Mouse (Mus musculus) urinary bladder, postnatal 4 days (tissue): ENCODE data around the gene Lingo2.

Experiments
- DNase-seq, 2 experiments: peaks; one replicate each; pipeline ENCODE4 v3.0.0; 2021 to 2022; ENCODE audit warnings: low spot score in 2 of 2

The Lingo2 gene

DNA sequence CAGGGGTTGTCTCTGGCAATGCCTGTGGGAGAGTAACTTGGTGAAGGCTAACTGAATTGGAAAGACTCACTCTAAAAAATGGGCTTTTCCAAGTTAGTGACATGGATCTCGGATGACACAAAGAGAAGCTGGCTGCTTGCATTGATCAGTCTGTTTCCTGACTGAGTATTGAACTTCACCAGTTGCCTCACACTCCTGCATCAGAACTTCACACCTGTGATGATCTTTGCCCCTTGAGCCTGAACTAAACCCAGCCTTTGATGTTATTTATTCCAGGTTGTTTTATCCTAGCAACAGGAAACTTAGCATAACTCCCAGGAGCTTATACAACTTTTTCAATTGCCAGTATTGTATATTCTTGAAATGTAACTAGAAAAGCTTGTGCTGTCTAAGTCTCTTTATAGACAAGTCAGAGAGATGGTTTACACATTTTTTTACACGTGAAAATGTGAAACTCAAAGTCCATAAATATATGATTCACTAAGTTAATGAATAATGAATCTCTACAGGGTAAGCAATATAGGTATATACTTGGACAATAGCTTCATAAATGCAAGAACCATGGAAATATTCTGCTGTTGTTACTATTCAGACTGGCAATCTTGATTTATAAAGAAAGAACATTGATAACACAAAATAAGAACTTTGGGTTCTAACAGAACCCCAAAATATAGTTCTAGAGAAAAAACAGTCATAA, 410.7 kb downstream of the Lingo2 start:
- no peak for DNase-seq

DNA sequence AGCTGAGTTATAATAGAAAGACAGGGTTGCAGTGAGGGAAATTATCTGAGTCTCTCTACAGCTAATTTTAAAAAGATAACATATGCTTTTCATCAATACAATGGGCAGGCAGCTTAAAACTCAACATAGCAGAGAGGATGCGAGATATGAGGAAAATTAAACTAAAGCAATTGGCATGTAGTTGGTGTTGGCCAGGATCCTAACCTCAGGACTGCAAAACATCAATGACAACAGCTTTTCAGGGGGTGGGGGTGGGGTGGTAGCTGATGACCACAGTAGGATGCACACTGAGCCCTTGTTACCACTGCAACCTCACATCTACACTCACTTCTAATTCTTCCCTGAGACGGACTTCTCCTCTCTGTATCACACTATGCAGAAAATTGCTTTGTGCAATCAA, 417.7 kb downstream of the Lingo2 start:
- no peak for DNase-seq

DNA sequence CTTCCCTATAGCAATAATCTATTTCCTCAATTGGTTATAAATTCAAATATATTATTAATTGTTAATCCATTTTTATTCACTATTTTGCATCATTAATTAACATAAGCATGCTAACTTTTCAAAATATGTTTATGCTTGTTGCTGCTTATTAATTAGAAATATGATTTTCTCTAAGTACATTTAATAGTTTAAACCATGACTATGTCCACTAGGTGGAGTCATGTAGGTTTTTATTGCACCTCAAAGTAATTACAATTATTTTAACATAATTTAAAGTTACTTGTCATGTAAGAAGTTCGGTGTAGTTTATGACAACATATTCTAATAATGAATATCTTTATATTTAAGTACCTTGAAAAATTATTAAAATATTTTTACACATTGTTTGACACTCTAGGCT, 461.3 kb downstream of the Lingo2 start:
- DNase-seq: no peak

DNA sequence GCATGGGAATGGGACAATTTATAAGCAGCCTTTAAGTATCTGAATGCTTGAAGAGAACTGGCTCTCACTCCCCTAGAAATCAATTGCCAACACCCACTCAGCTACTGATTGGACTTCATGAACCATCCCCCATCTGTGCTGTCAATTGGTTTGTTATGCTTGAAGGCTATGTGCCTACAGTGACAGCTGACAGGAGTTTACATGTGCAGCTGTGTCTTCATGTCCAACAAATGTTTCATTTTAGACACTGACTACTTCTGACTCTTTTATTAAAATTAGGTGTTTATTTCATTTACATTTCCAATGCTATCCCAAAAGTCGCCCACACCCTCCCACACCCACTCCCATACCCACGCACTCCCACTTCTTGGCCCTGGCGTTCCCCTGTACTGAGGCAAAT, 516.3 kb downstream of the Lingo2 start:
- DNase-seq: no peak

DNA sequence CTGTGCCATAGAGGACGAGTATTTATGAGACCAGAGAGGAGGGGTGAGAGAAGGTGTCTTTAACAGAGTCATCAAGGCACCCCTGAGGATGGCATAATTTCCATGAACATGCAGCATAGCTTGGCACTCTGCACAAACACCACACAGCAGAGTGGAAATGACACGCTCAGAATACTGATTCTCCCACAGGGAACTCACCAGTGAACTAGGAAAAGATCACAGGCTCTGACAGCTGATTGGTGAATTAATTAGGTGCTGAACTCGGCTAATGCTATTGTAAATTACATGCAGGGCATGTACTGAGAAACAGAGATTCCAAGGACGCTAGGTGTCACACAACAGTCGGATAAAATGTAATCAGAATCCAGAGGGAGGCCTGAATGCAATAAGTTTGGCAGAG, 525.4 kb downstream of the Lingo2 start:
- DNase-seq: no peak

DNA sequence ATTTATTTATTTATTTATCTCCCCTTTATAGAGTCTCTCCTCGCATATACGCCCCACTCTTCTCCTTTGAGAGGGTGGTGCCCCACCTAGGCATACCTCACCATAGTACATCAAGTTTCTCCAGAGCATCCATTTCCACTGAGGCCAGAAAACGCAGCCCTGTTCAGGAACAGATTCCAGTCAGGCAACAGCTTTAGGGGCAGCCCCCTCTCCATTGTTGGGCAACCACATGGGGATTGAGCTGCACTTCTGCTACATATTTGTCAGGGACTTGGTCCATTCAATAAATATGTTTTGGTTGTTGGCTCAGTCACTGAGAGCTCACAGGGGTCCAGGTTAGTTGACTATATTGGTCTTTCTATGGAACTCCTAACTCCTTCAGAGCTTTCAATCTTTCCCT, 544.2 kb downstream of the Lingo2 start:
- DNase-seq: peak in 1 of 2 experiments; percentile 55

DNA sequence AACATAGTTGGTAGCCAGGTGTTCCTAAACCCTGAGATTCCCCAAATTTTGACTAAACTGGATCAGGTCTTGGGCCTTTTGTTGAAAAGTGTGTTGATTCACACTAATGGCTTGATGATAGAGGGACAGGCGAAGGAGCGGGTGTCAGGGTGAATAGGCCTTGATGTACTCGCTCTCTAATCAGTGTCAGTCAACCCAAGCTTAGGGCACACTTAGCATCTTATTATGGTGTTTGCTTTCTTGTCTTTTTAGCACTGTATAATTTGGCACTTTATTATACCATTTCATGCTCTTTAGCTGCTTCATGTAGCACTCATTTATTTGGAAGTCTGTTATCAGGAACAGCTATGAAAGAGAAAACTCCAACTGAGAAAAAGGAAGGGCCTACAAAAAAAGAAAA, 582.6 kb downstream of the Lingo2 start:
- DNase-seq: no peak

DNA sequence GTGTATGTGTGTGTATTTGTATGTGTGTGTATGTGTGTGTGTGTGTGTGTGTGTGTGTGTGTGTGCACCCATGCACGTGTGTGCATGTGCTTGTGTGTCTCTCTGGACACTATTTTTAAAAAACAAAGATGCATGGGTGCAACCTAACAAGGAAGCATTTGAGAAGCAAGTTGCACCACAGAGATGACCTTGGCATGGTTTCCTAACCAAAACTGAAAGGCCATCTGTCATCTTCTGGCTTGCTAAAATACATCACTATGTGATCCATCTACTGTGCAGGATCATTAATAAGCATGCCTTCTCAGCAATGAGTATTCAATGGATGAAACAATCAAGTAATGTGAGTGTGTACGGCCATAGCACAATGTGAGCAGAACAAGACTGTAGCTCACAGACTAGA, 597.1 kb downstream of the Lingo2 start:
- DNase-seq: no peak

DNA sequence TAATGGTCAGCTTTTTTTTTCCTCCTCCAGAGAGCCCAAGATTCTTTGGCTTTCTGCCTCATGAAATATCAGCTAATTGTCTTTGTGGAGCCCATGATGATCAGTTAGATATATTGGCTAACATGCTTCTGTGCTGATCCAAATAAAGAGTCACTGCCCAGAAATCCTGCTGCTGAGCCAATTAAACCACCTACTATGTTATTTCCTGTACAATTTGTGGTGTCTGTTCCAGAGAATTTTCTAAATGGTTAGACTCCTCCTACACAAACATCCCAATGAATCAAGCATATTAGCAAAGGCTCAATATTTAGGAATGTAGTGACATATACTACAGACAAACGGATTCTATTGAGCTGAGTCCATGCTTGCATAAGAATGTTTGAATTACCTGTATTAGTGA, 619.8 kb downstream of the Lingo2 start:
- DNase-seq: no peak

DNA sequence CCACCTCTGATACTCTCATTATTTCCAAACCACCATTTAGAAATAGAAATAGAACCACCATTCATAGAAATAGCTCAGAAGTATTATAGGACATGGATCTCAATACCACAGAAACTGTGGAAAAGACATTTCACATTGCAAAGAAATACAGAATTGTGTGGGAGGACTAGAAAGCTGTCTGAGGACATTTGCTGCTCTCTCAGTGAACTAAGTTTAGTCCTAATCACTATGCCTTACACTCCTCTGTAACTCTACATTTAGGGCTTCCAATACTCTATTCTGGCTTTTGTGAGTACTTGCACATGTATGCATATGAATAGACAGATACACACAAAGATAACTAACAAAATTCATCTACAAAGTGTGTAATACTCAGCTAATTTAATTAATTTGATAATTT, 625.9 kb downstream of the Lingo2 start:
- DNase-seq: no peak

DNA sequence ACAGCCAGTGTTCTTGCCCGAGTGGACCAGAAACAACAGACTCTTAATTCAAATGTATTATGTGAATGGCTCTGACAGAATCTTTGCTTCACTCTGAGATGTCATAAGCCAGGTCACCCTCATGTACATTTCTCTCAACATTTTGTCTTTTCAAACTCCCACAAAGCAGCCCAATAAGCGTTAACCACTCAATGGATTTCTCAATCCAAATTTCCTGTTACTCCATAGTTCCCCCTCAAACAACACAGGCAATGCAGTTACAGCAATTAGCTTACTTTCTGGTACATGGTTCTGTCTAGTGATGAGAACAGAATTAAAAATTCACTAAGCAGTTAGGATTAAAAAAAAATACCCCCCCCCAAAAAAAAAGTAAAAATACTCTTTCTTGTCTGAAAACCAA, 638.5 kb downstream of the Lingo2 start:
- no peak for DNase-seq

DNA sequence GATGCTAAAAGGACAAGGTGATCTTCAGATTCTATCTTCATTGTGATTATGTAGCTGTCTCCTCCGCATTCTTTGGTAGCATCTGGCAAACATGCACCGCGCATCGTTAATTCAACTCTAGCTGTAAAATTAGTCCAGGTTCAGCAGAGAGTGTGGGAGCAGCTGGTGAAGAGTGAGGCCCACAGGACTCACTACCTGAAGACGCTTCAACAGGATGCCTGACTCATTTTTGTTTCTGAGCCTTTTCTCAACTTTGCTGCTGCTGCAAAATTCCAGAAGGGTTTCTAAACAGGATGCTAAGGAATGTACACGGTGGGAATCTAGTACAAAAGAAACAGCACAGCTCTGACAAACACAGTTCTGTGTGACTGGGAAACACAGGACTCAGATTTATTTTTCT, 640.1 kb downstream of the Lingo2 start:
- no peak for DNase-seq

DNA sequence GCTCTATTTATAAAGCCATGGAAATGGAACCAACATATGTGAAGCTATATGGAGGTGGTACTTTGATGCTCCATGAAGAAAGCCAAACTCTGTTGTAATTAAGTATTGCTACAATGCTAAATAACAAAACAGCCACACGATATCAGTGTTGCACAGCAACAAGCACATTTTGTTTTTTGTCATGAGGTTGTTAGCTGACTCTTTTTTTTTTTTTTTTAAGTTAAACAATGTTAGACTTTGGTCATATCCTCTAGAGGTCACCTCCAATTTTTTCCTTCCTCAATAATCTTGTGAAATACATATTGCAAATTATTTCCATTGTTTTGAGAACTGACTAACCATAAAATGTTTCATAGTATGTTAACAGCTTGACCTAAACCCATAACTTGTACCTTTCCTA, 646.3 kb downstream of the Lingo2 start:
- DNase-seq: no peak

DNA sequence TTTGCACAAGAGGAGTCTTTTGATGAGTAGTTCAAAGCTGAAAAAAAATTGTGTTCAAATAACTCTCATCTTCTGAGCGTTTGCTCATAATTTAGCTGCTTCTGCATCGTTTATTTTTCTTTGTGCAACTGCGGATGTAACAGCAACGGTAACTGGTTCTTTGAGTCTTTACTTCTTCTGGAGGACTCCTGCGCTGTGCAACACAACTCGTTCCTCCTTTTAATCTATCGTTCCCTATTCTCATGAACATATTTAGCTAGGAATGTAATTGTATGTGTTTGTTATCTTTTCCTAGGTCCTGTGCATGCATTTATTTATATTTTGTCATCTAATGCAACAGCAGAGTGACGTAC, 661.9 kb downstream of the Lingo2 start:
- DNase-seq: no peak

DNA sequence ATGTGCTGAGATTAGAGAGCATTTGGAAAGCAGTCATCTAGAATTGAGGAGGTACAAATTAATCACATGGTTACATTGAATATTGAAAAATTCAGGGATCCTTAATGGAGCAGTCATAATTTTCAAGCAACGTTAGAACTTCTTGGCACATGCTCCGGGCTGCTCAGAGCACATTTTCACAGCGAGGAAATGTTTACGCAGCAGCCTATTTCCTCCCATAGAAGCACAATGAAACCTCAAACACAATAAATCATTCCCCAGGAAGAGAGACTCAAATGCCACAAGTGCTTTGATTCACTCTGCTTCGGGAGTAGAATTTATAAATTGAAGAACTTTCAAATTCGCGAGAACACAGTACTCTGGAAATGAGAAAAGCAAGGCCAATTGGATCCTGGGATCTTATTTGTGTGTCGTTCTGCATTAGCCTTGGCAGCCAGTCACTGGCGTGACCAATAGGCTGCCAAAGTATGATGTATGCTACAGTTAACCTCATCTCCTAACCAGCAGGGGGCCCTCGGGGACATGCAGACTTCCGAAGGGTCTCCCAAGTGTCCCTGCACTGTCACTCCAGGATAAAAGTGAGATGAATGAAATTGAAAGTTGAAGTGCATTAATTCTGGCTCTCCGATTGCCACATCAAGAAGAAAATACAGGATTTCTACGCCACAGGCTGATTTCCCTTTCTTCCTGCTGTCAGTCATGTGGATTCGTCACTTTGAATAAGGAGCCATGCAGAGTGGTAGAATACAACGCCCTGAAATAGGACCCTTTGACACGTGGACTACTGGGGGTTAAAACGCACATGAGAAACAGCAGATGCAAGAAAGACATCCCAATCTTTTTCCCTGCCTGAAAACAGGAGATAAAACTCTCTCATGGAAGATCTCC, 662.5 kb downstream of the Lingo2 start:
- peak in 1 of 2 experiments; percentile 19 for DNase-seq

DNA sequence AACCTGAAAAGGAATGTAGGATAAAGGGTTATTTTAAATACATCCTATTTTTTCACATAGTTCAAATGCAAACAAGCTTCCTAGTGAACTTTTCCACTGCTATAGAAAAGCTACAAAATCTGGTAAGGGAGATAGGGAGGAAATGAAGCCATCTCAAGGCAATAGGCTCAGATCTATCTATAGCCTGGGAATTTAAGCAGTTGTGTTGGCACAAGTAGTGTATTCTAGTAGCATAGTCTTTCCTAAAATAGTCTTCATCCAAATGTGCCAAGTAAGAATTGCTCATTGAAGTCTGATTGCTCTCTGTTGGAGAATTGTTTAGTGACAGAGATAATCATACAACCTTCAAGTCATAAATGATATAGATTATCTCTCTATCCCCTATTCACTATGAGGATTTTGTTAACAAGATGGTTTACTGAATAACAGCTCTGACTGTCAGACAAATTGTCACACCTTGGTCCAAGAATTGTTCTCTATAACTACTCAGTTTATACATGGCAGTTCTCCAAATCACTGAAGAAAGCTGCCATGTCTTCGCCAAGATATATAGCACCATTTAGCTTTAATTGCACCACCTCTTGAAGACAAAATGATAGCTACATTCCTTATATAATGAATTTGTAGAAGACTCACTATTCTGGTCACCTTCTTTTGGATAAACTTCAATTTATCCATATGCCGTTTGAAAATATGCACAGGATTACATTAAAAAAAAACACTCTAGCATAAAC, 688.9 kb downstream of the Lingo2 start:
- no peak for DNase-seq

DNA sequence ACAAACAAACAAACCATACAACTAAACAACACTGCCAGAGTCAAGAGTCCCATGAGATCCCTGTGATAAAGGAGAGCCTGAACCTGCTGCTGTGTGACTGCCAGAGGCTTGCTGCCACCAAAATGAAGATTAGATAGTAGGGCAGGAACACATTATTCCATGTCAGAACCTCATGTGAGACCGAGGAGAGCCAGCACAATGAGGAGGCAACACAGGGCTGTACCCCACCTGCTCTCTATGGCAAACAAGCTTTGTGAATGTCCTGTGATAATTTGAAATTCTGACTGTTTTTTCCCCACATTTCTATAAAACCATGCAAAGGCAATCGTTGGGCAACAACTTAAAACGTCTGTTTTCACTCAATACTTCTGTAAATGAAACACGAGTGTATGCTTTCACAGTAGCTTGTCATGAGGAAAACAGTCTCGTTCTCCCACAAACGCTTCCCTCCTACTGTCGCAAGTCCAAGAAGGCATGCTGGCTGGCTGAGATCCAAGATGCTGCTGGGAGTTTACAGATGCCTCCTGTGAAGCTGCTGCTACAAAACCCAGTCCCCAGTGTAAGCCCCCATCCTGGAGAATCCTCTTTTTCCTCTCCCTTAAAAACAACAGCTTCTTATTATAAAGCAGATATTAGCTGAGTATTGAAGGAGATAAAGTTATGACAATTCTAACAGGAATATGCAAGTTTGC, 765.2 kb downstream of the Lingo2 start:
- no peak for DNase-seq

DNA sequence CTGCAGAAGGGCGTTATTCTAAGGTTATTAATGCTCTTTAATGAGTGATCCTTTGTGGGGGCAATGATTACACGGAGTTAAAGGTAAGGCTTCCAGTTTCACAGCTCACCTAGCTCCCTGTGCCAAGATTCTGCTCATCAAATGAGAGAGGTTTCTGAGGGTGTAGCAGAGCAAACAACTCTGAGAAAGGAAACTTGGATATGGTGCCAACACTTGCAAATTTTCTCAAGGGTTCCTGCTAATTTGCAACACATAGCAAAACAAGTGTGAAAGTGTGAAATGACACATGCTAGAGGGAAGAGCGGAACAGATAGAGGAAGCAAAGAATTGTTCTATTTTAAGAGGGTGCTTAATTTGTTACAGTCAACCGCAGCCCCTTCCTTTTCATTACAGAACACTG, 767.9 kb downstream of the Lingo2 start:
- no peak for DNase-seq

DNA sequence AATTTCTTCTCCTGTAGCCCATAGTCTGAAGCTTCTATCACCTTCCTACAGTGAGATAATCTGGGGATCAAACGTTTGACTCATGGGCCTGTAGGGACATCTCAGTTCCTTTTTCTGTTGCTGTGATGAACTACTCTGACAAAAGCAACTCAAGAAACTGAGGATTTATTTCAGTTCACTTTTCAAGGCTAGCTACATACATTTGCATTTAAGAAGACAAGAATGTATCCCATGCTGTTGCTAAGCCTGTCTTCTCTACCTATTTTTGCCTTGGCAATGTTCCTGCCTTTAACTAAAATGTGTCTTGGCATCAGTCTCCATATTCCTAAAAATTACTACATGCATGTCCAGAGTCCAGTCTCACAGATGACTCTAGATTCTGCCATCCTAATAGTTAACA, 781.4 kb downstream of the Lingo2 start:
- no peak for DNase-seq

DNA sequence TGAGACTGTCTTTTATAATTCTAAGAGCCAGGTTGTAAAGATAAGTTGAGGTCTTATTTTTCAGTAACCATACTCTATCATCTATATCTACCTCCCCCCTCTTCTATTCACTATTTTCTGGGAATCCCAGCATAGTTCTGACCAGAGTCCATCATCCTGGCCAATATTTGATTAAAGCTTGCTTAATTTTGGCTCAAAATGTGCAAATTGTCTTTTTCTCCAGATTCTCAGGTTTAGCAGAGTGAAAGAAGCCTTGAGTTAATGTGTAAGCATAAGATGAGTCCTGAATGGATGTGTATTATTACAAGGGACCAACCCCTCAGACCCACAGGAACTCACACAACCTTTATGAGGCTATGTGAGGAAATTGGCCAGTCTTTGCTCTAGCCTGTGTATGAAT, 820.2 kb downstream of the Lingo2 start:
- DNase-seq: no peak

DNA sequence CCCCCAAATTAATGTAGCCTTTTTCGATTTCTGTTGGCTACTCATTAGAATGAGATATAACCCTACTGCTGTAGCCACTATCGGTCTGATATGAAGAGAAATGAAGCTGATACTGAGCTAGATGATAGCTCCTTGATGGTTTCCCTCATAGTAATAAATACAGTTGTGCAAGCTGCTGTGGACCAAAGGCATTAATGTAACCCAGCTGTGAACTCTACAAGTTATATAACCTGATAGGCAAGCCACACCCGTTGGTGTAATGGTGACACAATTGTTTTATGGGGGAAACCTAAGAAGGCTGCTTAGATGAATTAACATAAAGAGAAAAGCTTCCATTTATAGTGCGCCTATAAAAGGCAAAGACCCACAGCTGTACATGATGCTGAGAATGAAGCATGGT, 856.1 kb downstream of the Lingo2 start:
- no peak for DNase-seq
